Mouse (Mus musculus): ENCODE measurements around the gene Lypla2.
A peak's percentile ranks its signal among the peaks of the same experiment; 100 is the strongest.

The Lypla2 gene

DNA sequence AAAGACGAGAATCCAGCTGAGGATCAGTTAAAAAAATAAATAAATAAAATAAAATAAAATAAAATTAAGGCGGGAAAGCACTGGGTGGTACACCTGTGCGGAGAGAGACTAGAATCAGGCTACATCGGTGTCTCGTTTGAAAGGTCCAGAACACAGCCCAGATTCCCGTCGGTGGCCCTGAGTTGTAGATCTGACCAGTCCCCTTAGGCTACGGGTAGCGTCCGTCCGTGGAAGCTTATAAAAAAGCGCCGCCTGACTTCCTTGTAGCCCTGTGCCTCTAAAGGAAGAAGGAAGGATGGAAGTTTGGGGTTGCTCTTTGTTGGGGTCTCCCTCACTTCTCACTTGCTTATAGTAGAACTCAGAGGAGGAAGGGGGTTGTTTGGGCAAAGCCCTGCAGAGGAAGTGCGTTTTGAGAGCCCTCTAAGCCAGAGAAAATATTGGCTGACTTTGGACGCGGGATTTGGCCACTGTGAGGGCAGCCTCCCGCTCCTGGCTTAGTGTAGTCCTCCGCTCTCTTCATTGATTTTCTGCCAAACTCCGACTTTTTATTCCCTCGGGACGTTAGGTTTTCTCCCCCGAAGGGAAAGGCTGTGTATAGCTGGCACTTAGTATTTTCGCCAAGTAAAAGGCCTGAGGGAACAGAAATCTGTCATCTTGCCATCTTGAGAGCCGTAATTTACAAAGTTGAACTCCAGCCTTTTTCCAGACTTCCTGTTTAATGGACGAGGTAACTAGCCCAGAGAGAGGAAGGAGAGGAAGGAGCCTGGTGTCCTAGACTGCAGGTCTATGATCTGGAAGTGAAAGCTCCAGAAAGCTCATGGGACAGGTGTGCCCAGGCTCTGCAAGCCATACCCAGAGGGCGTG, 50.9 kb downstream of the Lypla2 start:
- DNase-seq (ENCODE audit: low spot score in 2 of 2) = no peak

GRCm38 (mm10) chr4:135920304-135921241, 51.9 kb downstream of the Lypla2 start, which contains the start of gene Fuca1:
TSS of gene Fuca1 (plus strand) at chr4:135920735.
- DNase-seq (ENCODE audit: low spot score in 2 of 2) = peak; percentile 95 to 96

DNA sequence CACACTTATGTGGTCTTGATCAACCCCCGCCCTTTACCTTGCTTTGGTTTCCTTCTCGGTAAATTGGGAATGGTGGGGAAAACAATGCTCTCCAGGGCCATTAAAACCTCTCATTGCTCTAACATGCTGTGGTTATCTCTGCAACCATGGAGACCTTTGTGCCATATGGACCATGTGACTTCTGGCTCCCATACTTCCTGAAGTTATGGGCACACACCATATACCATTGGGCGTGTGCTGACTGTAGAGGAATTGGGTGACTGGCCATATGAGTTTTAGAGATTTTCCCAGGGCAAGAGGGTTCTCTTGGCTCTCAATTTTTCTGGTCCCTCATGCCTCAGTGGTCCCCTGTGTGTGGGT, 53.2 kb downstream of the Lypla2 start:
- no peak for DNase-seq (ENCODE audit: low spot score in 2 of 2)

- DNase-seq (ENCODE audit: low spot score in 2 of 2) = no peak
These were observed 53.7 kb downstream of the Lypla2 start for GRCm38 (mm10) chr4:135918635-135919279.

All from urinary bladder, postnatal 36 days (tissue).